Mouse (Mus musculus): ENCODE measurements around the gene Tpcn1. TPM values are rescaled to one million over a fixed set of nuclear protein-coding genes. Genes with fewer than 3 reads are reported as not detected.

The Tpcn1 gene
- polyA plus RNA-seq, 1 experiment from 2014 or later = 26.5 TPM

DNA sequence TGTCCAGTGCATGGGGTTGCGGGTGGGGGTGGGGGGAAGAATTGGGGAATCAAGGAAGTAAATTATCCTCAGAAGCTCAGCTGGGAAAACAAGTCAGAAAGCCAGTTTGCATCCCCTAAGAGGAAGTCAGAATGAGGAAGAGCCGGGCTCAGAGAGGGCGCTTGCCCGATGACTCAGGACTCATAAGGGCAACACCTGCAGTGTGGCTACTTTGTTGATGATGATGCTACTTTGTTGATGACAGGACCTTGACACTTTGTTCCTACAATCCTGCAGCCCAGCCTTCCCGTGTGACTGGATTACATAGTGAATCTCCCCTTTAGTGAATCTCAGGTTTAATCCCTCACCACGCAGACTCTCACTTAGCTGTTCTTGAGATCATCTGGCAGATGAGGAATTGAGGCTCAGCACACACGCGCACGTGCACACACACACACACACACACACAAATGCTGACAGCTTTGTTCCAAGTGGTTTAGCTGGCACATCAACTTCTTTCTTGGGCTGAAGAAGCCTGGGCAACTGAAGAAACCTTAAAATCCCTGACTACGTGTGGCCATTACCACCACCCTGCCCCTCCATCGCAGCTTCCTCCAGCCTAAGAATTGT lies 18.1 kb downstream of the Tpcn1 start:
- Histone ChIP-seq H3K27me3 (ENCODE audit: control insufficient read depth, insufficient read depth, low read length) (no peaks in the 10 kb centered on the region), H3K4me1 (ENCODE audit: control insufficient read depth, insufficient read depth, low read length) (peaks cover 58% of the 10 kb centered on the region), H3K9me3 (ENCODE audit: control insufficient read depth, low read depth, low read length) (no peaks in the 10 kb centered on the region), H3K27ac (ENCODE audit: low read length) (0 out of 2 replicates have a peak overlapping the region, but pooled peaks have one; percentile 45), H3K9ac (replicated peaks; ENCODE audit: low read depth, low read length) (no peak overlapping the region), H3K4me2 (replicated peaks; ENCODE audit: low read depth, low read length) (no peak overlapping the region), H3K4me3 (ENCODE audit: low read depth, low read length) (no peak overlapping the region), H3K36me3 (ENCODE audit: control insufficient read depth, insufficient read depth, low read length) (no peaks in the 10 kb centered on the region)
- 79% methylated on average over 11 of the region's 11 CpGs for WGBS
- no peak for ATAC-seq (ENCODE audit: insufficient number of reproducible peaks, insufficient read depth, low FRiP score, low read depth)

DNA sequence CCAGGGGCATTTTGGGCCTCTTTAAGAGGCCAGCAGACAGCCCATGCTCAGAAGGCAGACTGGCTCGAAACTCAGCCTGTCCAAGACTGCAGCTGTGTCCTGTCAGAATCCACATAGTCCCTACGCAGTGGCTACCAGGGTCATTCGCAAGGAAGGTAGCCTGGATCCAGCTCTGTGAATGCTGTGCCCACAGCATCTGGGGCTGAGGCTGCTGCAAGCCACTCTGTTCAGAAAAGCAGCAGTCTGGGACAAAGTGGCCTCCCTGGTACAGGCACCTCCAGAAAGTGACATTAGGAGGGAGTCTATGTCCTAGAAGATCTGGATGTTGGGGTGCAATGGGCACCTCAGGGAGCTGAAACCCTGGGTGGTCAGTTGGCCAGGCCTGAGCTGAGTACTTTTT lies 18.7 kb downstream of the Tpcn1 start:
- no peaks in the 10 kb centered on the region for H3K36me3 ChIP-seq (ENCODE audit: control insufficient read depth, insufficient read depth, low read length)
- no peaks in the 10 kb centered on the region for H3K9me3 ChIP-seq (ENCODE audit: control insufficient read depth, low read depth, low read length)
- H3K9ac ChIP-seq (replicated peaks; ENCODE audit: low read depth, low read length) = no peak overlapping the region
- no peak for ATAC-seq (ENCODE audit: insufficient number of reproducible peaks, insufficient read depth, low FRiP score, low read depth)
- no peaks in the 10 kb centered on the region for H3K27me3 ChIP-seq (ENCODE audit: control insufficient read depth, insufficient read depth, low read length)
- H3K4me1 ChIP-seq (ENCODE audit: control insufficient read depth, insufficient read depth, low read length) = peaks cover 64% of the 10 kb centered on the region
- H3K27ac ChIP-seq (ENCODE audit: low read length) = no peak overlapping the region
- H3K4me3 ChIP-seq (ENCODE audit: low read depth, low read length) = no peak overlapping the region
- 62% methylated on average over 3 of the region's 3 CpGs for WGBS
- no peak overlapping the region for H3K4me2 ChIP-seq (replicated peaks; ENCODE audit: low read depth, low read length)

DNA sequence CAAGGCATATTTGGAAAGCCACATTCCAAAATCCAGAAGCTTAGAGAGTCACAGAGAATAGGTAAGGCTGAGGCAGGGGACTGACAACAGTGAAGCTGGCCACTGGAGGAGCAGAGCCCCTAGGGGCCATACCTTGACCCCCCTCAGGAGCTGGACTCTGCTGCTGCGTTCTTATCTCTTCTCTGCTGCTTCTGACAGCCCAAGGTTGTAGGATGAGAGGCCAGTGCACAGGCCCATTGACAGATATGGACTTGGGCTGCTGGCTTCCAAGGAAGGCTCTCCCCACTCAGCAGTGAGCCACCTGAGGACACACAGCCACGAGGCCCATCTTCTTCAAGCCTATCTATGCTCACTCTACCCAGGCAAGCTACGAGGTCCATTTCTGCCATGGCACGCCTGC lies 19.5 kb downstream of the Tpcn1 start:
- Histone ChIP-seq H3K4me3 (ENCODE audit: low read depth, low read length) (no peak overlapping the region), H3K9me3 (ENCODE audit: control insufficient read depth, low read depth, low read length) (no peaks in the 10 kb centered on the region), H3K27me3 (ENCODE audit: control insufficient read depth, insufficient read depth, low read length) (no peaks in the 10 kb centered on the region), H3K4me2 (replicated peaks; ENCODE audit: low read depth, low read length) (no peak overlapping the region), H3K27ac (ENCODE audit: low read length) (peak overlapping the region; percentile 70; the same call in 1 of the 2 replicates), H3K9ac (replicated peaks; ENCODE audit: low read depth, low read length) (no peak overlapping the region), H3K36me3 (ENCODE audit: control insufficient read depth, insufficient read depth, low read length) (no peaks in the 10 kb centered on the region), H3K4me1 (ENCODE audit: control insufficient read depth, insufficient read depth, low read length) (peaks cover 71% of the 10 kb centered on the region)
- ATAC-seq (ENCODE audit: insufficient number of reproducible peaks, insufficient read depth, low FRiP score, low read depth) = no peak
- 77% methylated on average over 4 of the region's 4 CpGs for WGBS

DNA sequence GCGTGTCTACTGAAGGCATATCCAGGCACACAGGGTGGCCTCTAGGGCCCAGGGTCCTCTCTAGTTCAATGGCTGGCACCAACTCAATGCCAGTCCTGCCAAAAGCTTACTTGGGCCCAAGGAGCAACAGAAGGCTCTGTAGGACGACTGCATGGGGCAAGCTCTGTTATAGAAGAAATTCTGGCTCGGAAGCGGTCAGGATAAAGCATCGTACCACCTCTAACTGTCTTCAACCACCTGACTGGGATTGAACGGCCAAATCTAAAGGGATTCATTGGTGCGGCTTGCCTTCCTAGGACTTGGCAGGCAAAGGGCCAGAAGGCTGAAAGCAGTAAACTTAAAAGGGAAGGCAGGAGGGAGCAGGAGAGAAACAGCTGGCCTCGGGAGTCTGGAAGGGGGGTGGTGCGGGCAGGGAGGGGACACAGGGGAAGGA lies 20.1 kb downstream of the Tpcn1 start:
- Histone ChIP-seq H3K36me3 (ENCODE audit: control insufficient read depth, insufficient read depth, low read length) (no peaks in the 10 kb centered on the region), H3K4me3 (ENCODE audit: low read depth, low read length) (no peak overlapping the region), H3K27ac (ENCODE audit: low read length) (peak overlapping the region; percentile 70), H3K4me2 (replicated peaks; ENCODE audit: low read depth, low read length) (no peak overlapping the region), H3K9ac (replicated peaks; ENCODE audit: low read depth, low read length) (no peak overlapping the region), H3K4me1 (ENCODE audit: control insufficient read depth, insufficient read depth, low read length) (peaks cover 75% of the 10 kb centered on the region), H3K9me3 (ENCODE audit: control insufficient read depth, low read depth, low read length) (no peaks in the 10 kb centered on the region), H3K27me3 (ENCODE audit: control insufficient read depth, insufficient read depth, low read length) (no peaks in the 10 kb centered on the region)
- no peak for ATAC-seq (ENCODE audit: insufficient number of reproducible peaks, insufficient read depth, low FRiP score, low read depth)
- WGBS = 48% methylated on average over 9 of the region's 9 CpGs

DNA sequence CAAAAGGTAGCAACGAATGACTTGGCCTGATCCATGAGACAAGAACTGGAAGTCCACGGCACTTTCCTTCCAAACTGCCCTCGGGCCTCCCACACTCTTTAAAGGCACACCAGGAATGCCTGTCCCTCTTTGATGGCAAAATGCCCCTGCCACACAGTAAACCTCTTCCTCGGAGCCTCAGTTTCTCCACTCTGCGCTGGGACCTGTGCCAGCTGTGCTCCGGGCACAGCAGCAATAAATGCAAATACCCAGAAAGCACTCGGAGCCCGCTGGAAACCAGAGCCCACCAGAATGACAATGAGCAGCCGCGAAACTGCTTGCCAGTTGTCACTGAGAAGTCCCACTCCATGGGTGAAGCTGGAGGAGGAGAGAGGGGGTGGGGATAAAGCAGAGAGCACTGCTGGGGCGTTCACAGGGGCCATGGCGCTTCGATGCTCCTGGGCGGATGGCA lies 20.7 kb downstream of the Tpcn1 start:
- Histone ChIP-seq H3K4me1 (ENCODE audit: control insufficient read depth, insufficient read depth, low read length) (peaks cover 81% of the 10 kb centered on the region), H3K27me3 (ENCODE audit: control insufficient read depth, insufficient read depth, low read length) (no peaks in the 10 kb centered on the region), H3K36me3 (ENCODE audit: control insufficient read depth, insufficient read depth, low read length) (no peaks in the 10 kb centered on the region), H3K4me2 (replicated peaks; ENCODE audit: low read depth, low read length) (no peak overlapping the region), H3K4me3 (ENCODE audit: low read depth, low read length) (no peak overlapping the region), H3K9me3 (ENCODE audit: control insufficient read depth, low read depth, low read length) (no peaks in the 10 kb centered on the region), H3K9ac (replicated peaks; ENCODE audit: low read depth, low read length) (no peak overlapping the region), H3K27ac (ENCODE audit: low read length) (peak overlapping the region; percentile 70)
- no peak for ATAC-seq (ENCODE audit: insufficient number of reproducible peaks, insufficient read depth, low FRiP score, low read depth)
- WGBS = 58% methylated on average over 14 of the region's 14 CpGs

DNA sequence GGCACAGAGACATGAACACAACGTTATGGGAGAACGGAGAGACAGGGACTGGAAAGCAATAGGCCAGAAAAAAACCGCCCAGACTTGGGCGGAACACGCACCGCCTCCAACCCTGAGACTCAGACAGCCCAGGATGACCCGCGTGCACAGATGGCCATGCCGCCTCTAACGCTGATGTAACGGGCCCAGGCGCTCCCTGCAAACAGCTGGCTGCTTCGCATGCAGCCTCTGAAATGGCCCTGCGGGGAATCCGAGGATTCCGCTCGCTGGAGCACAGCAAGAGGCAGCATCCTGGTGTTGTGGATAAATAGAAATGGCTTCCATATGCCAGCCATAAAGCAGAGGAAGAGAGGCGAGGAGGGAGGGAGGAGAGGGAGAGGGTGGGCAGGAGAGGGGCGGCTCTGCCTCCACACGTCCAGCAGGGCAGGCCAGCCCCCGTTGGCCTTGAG lies 21.2 kb downstream of the Tpcn1 start:
- no peaks in the 10 kb centered on the region for H3K27me3 ChIP-seq (ENCODE audit: control insufficient read depth, insufficient read depth, low read length)
- H3K36me3 ChIP-seq (ENCODE audit: control insufficient read depth, insufficient read depth, low read length) = no peaks in the 10 kb centered on the region
- H3K4me1 ChIP-seq (ENCODE audit: control insufficient read depth, insufficient read depth, low read length) = peaks cover 83% of the 10 kb centered on the region
- no peak overlapping the region for H3K4me2 ChIP-seq (replicated peaks; ENCODE audit: low read depth, low read length)
- H3K27ac ChIP-seq (ENCODE audit: low read length) = peak overlapping the region; percentile 70
- H3K4me3 ChIP-seq (ENCODE audit: low read depth, low read length) = no peak overlapping the region
- no peaks in the 10 kb centered on the region for H3K9me3 ChIP-seq (ENCODE audit: control insufficient read depth, low read depth, low read length)
- ATAC-seq (ENCODE audit: insufficient number of reproducible peaks, insufficient read depth, low FRiP score, low read depth) = no peak
- H3K9ac ChIP-seq (replicated peaks; ENCODE audit: low read depth, low read length) = no peak overlapping the region
- 30% methylated on average over 21 of the region's 21 CpGs for WGBS

DNA sequence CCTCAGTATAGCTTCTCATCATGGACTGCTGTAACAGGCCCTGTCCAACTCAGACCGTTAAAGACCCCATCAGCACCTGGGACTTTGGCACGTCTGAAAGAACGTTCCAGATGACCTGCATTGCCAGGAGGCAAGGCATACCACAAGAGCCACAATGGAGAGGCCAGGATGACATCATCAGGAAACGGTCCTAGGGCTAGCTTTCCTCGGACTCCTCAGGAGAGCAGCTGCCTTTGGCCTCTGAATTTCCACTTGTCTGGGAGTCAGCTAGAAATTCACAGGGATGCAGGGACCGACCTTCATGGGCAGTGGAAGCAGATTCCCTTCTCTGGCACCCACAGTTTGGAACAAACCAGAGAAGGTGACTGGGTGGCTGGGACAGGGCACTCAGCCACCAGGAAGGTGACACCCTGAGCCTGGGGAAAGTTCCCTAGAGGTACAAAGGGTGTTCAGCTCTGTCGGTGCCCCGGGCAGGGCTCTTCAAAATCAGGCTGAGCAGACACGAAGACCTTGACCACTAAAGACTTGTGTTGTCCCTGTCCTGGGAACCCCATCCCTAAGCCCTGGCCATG lies 21.7 kb downstream of the Tpcn1 start:
- no peak overlapping the region for H3K9ac ChIP-seq (replicated peaks; ENCODE audit: low read depth, low read length)
- no peaks in the 10 kb centered on the region for H3K36me3 ChIP-seq (ENCODE audit: control insufficient read depth, insufficient read depth, low read length)
- H3K4me3 ChIP-seq (ENCODE audit: low read depth, low read length) = no peak overlapping the region
- no peaks in the 10 kb centered on the region for H3K27me3 ChIP-seq (ENCODE audit: control insufficient read depth, insufficient read depth, low read length)
- no peak for ATAC-seq (ENCODE audit: insufficient number of reproducible peaks, insufficient read depth, low FRiP score, low read depth)
- 62% methylated on average over 9 of the region's 9 CpGs for WGBS
- H3K9me3 ChIP-seq (ENCODE audit: control insufficient read depth, low read depth, low read length) = no peaks in the 10 kb centered on the region
- H3K4me1 ChIP-seq (ENCODE audit: control insufficient read depth, insufficient read depth, low read length) = peaks cover 83% of the 10 kb centered on the region
- peak overlapping the region; percentile 70; the same call in 1 of the 2 replicates for H3K27ac ChIP-seq (ENCODE audit: low read length)
- H3K4me2 ChIP-seq (replicated peaks; ENCODE audit: low read depth, low read length) = no peak overlapping the region

DNA sequence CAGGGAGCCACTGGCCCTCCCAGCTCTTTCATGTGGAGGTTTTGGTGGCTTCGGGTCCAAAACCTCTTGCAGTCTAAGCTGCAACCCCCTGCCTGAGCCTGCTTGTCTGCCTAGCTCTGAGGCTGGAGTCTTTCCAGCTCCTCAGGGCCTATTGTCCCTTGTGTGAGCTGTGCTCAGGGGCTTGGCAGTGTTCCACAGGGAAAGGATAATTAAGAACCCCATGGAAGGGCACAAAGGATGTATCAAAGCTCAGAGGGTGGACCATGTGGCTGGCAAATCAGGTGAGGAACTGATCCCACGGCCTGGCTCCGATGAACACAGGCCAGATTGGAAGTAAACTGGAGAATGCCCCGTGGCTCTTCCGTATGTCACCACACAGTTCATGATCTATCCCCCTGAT lies 22.4 kb downstream of the Tpcn1 start:
- no peaks in the 10 kb centered on the region for H3K9me3 ChIP-seq (ENCODE audit: control insufficient read depth, low read depth, low read length)

More for the DNA sequence above, 22.4 kb downstream of the Tpcn1 start:
- Histone ChIP-seq H3K9ac (replicated peaks; ENCODE audit: low read depth, low read length) (no peak overlapping the region), H3K27ac (ENCODE audit: low read length) (peak overlapping the region; percentile 66), H3K4me3 (ENCODE audit: low read depth, low read length) (no peak overlapping the region), H3K4me2 (replicated peaks; ENCODE audit: low read depth, low read length) (no peak overlapping the region), H3K27me3 (ENCODE audit: control insufficient read depth, insufficient read depth, low read length) (no peaks in the 10 kb centered on the region), H3K4me1 (ENCODE audit: control insufficient read depth, insufficient read depth, low read length) (peaks cover 79% of the 10 kb centered on the region), H3K36me3 (ENCODE audit: control insufficient read depth, insufficient read depth, low read length) (no peaks in the 10 kb centered on the region)
- ATAC-seq (ENCODE audit: insufficient number of reproducible peaks, insufficient read depth, low FRiP score, low read depth) = no peak
- 70% methylated on average over 5 of the region's 5 CpGs for WGBS
